Mouse (Mus musculus) brown adipose tissue, adult 24 weeks (tissue): ENCODE data around the gene Ciita. TPM values are rescaled to one million over a fixed set of nuclear protein-coding genes. Genes with fewer than 3 reads are reported as not detected.

ENCODE experiments used
- H3K27ac ChIP-seq: fragments of 200-500 bp; replicated peaks from 2 replicates; pipeline ENCODE4 v1.5.1; 2012; ENCODE audit warnings: low read depth, mild to moderate bottlenecking, low read length
- H3K4me1 ChIP-seq: fragments of 200-500 bp; 2 replicates; pipeline ENCODE4 v1.6.1; 2012; ENCODE audit warnings: low read length, mixed read lengths; ENCODE audit not compliant: control insufficient read depth, insufficient read depth, insufficient read length
- H3K4me3 ChIP-seq: fragments of 200-500 bp; 2 replicates; pipeline ENCODE4 v1.5.1; 2012; ENCODE audit warnings: low read depth, mild to moderate bottlenecking, low read length, moderate library complexity; ENCODE audit not compliant: insufficient read depth
- polyA plus RNA-seq: library from polyadenylated mRNA; stranded (reverse); fragments of >200 nt; gene quantifications from 2 replicates; pipeline ENCODE4 v1.2.4, GENCODE M21; 2012; ENCODE audit not compliant: missing spikeins, insufficient read depth, insufficient read length

Gene Ciita
- polyA plus RNA-seq, 1 experiment = 0.67 TPM

DNA sequence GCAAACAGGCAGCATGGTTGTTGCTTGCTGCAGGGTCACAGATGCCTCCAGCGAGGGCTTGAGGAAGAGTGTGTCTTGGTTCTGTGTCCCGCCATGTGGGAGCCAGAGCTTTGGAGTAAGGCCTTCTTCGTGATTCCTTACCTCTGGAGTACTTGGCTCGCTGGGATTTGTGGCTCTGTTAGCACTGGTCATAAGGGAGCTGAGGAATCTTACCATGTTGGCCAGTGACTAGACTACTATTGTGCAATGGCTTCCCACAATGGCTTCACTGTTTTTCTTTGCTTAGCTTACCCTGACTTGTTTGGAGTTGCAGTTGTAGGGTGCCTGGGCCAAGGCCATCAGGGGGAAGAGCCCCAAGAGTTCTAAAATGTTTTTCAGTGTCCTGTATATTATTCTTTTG lies 96.1 kb downstream of the Ciita start:
- Histone ChIP-seq H3K27ac (peak overlapping the region; percentile 59), H3K4me1 (peaks cover 26% of the 10 kb centered on the region), H3K4me3 (no peak overlapping the region)

- no peak overlapping the region for H3K4me3 ChIP-seq
- peaks cover 26% of the 10 kb centered on the region for H3K4me1 ChIP-seq
- H3K27ac ChIP-seq = peak overlapping the region; percentile 59
Measured at GRCm38 (mm10) chr16:10577548-10577947, 97.7 kb downstream of the Ciita start.

Other genes starting within 250 kb of the Ciita start
- 4.8 and 4.9 TPM in 2 replicates for gene Emp2, start 166.1 kb upstream of the Ciita start, polyA plus RNA-seq
- not detected in 2 replicates for gene Tekt5, start 84.6 kb upstream of the Ciita start, polyA plus RNA-seq
- 11.2 and 17.6 TPM in 2 replicates for gene Nubp1, start 68.1 kb upstream of the Ciita start, polyA plus RNA-seq
- 0.87 TPM in 1 of 2 replicates, not detected in the other for gene Tvp23a, start 32.7 kb upstream of the Ciita start, polyA plus RNA-seq
- 12.4 and 13.4 TPM in 2 replicates for gene Dexi, start 63.0 kb downstream of the Ciita start, polyA plus RNA-seq
- 25.4 and 29.0 TPM in 2 replicates for gene Clec16a, start 65.3 kb downstream of the Ciita start, polyA plus RNA-seq